Mouse (Mus musculus): ENCODE data around the gene Loxl4. TPM values are rescaled to one million over a fixed set of nuclear protein-coding genes. Genes with fewer than 3 reads are reported as not detected.

Gene Loxl4
- 0.10 and 0.12 TPM in 2 replicates for polyA plus RNA-seq (2012; rRNA removed)

DNA sequence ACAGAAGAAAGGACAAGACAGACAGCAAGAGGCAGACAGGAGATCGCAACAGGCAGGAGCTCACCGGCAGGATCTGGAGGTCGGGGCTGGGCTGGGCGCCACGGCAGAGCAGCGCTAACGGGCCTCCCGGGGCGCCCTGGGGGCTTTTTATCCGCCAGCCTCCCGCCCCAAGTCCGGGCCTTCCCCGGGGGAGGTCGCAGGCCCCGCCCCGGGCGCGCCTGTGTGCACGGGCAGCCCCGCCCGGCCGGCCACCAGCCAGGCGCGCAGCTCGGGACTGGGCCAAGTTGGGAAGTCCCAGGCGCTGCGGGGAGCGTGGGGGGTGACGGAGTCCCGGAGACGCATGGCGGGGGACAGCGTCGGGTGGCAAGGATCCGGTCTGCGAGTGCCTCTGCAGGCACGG is at the start of gene Loxl4:
Gene Loxl4, minus strand, starts transcription at position 160 of the 400 bp plus-strand sequence.

Other genes with a start within 250 kb of the Loxl4 start
- gene Crtac1, start 181.0 kb downstream of the Loxl4 start, polyA plus RNA-seq (2012; rRNA removed): 0.16 TPM in 2 replicates
- gene R3hcc1l, start 94.1 kb downstream of the Loxl4 start, polyA plus RNA-seq (2012; rRNA removed): 7.3 and 8.4 TPM in 2 replicates
- 14.3 and 16.4 TPM in 2 replicates for gene Pyroxd2, start 140.0 kb upstream of the Loxl4 start, polyA plus RNA-seq (2012; rRNA removed)
- gene Hps1, start 167.2 kb upstream of the Loxl4 start, polyA plus RNA-seq (2012; rRNA removed): 4.9 TPM in 2 replicates

All from liver, embryonic 18 days (tissue).